8 mouse cellular contexts compared by ENCODE assay signal in the genomic region with DNA sequence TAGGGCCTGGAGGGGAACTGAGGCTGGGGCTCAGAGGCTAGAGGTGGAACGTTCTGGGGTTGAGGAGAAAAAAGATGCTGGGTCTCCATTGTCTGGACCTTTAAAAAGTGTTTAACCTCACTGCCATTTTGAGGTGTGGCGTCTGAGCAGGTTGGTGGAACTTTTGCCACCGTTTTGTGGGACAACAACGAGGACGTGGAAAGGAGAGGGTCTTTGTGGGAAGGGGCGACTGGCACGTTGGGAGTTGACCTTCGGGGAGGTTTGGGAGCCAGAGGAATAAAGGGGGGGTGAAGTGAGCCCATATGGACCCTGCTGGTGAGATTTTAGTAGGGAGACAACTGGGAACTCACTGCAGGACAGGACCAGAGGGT. TPM values are rescaled to one million over a fixed set of nuclear protein-coding genes. Genes with fewer than 3 reads are reported as not detected.
DNase-seq lines count a peak whose midpoint lies in the region; ATAC-seq and TF ChIP-seq lines count a peak whose summit lies in the region.

No protein-coding gene starts in this region.

- H3K36me3 ChIP-seq in spleen, adult 2 months (ENCODE audit: control insufficient read depth, insufficient read depth, low read length): peaks cover 56% of the 10 kb centered on the region
- peaks cover 64% of the 10 kb centered on the region for H3K36me3 ChIP-seq in liver, embryonic 11.5 days (ENCODE audit: control insufficient read depth, insufficient read depth, low read length)
- peaks cover 32% of the 10 kb centered on the region for H3K36me3 ChIP-seq in stomach, postnatal 0 days (ENCODE audit: control insufficient read depth, insufficient read depth, low read length)

- peak overlapping the region; percentile 86 for H3K4me2 ChIP-seq in liver, embryonic 11.5 days
- peak overlapping the region; percentile 93 for H3K4me2 ChIP-seq in stomach, postnatal 0 days (replicated peaks; ENCODE audit: low read depth)

- no peak for TF ChIP-seq EP300 in stomach, postnatal 0 days (optimal IDR thresholded peaks at IDR 0.05)

- no peak for ATAC-seq in liver, embryonic 11.5 days (replicated peaks; ENCODE audit: low FRiP score)
- no peak for ATAC-seq in stomach, postnatal 0 days (ENCODE audit: low FRiP score, low TSS enrichment)

- no peak for DNase-seq in cerebellum, adult 2 months
- no peak for DNase-seq in cerebellum, postnatal 36 days
- no peak for DNase-seq in spleen, adult 2 months (ENCODE audit: low read depth in 1 of 2, low spot score in 2 of 2)
- DNase-seq in spleen, postnatal 14 days (ENCODE audit: low spot score in 2 of 2): no peak
- DNase-seq in liver, embryonic 11.5 days (ENCODE audit: low spot score): no peak
- no peak for DNase-seq in stomach, postnatal 0 days (ENCODE audit: low spot score)
- DNase-seq in urinary bladder, adult 2 months (ENCODE audit: low spot score): no peak
- DNase-seq in spleen, postnatal 36 days (ENCODE audit: low spot score in 2 of 2): no peak

- H3K9ac ChIP-seq in liver, embryonic 11.5 days (ENCODE audit: low read depth, low read length): peak overlapping the region; percentile 97
- H3K9ac ChIP-seq in stomach, postnatal 0 days (ENCODE audit: low read length): peak overlapping the region; percentile 86

- no peak for TF ChIP-seq CTCF in cerebellum, adult 2 months (IDR thresholded peaks at IDR 0.05; ENCODE audit: borderline replicate concordance, insufficient read depth, low read depth, low read length)
- no peak for TF ChIP-seq CTCF in spleen, adult 2 months (IDR thresholded peaks at IDR 0.05; ENCODE audit: extremely low read depth, insufficient read depth, insufficient read length, insufficient replicate concordance)
- TF ChIP-seq CTCF in stomach, postnatal 0 days (IDR thresholded peaks at IDR 0.05; ENCODE audit: low read depth): no peak

- 0% methylated on average over 8 of the region's 8 CpGs for WGBS in cerebellum, adult 2 months
- 0% methylated on average over 8 of the region's 8 CpGs for WGBS in spleen, adult 2 months
- WGBS in liver, embryonic 11.5 days: under 1% methylated on average over 8 of the region's 8 CpGs
- WGBS in stomach, postnatal 0 days: 0% methylated on average over 8 of the region's 8 CpGs

- H3K27me3 ChIP-seq in cerebellum, adult 2 months (ENCODE audit: control insufficient read depth, insufficient read depth, low read length): no peaks in the 10 kb centered on the region
- H3K27me3 ChIP-seq in spleen, adult 2 months (ENCODE audit: control insufficient read depth, insufficient read depth, low read length): no peaks in the 10 kb centered on the region
- no peaks in the 10 kb centered on the region for H3K27me3 ChIP-seq in liver, embryonic 11.5 days (replicated peaks; ENCODE audit: control insufficient read depth, insufficient read depth, low read length)
- H3K27me3 ChIP-seq in stomach, postnatal 0 days (ENCODE audit: control insufficient read depth, insufficient read depth, low read length): no peaks in the 10 kb centered on the region

- peak overlapping the region; percentile 83 for H3K4me3 ChIP-seq in cerebellum, adult 2 months (replicated peaks; ENCODE audit: insufficient read depth, low read depth, low read length)
- H3K4me3 ChIP-seq in spleen, adult 2 months (ENCODE audit: extremely low read depth, insufficient read depth, insufficient read length): peak overlapping the region; percentile 76
- peak overlapping the region; percentile 82 for H3K4me3 ChIP-seq in liver, embryonic 11.5 days (ENCODE audit: low read depth, low read length)
- H3K4me3 ChIP-seq in stomach, postnatal 0 days (ENCODE audit: low read depth, low read length): peak overlapping the region; percentile 82

- H3K4me1 ChIP-seq in cerebellum, adult 2 months (ENCODE audit: control insufficient read depth, insufficient read depth, low read length): 0 out of 2 replicates have a peak, but pooled peaks cover 2% of the 10 kb centered on the region
- H3K4me1 ChIP-seq in spleen, adult 2 months (ENCODE audit: control insufficient read depth, insufficient read depth, insufficient read length): peaks cover 2% of the 10 kb centered on the region; the same call in 1 of the 2 replicates
- H3K4me1 ChIP-seq in liver, embryonic 11.5 days (replicated peaks; ENCODE audit: control insufficient read depth, insufficient read depth, low read length): peaks cover 3% of the 10 kb centered on the region
- H3K4me1 ChIP-seq in stomach, postnatal 0 days (replicated peaks; ENCODE audit: control insufficient read depth, insufficient read depth): 0 out of 2 replicates have a peak, but pooled peaks cover 3% of the 10 kb centered on the region

- H3K27ac ChIP-seq in cerebellum, adult 2 months (ENCODE audit: insufficient read depth, low read length): peak overlapping the region; percentile 40; the same call in 1 of the 2 replicates
- H3K27ac ChIP-seq in spleen, adult 2 months (ENCODE audit: insufficient read depth, low read length): peak overlapping the region; percentile 68
- peak overlapping the region; percentile 58 for H3K27ac ChIP-seq in liver, embryonic 11.5 days (ENCODE audit: low read depth, low read length)
- H3K27ac ChIP-seq in stomach, postnatal 0 days (replicated peaks): peak overlapping the region; percentile 79

- TF ChIP-seq POLR2A in cerebellum, adult 2 months (IDR thresholded peaks at IDR 0.05; ENCODE audit: borderline replicate concordance, insufficient read depth, low read length): no peak; the same call in 1 of the 2 replicates
- no peak for TF ChIP-seq POLR2A in spleen, adult 2 months (IDR thresholded peaks at IDR 0.05; ENCODE audit: low read depth, low read length)

- no peaks in the 10 kb centered on the region for H3K9me3 ChIP-seq in liver, embryonic 11.5 days (ENCODE audit: control insufficient read depth, low read length)
- H3K9me3 ChIP-seq in stomach, postnatal 0 days (ENCODE audit: control insufficient read depth, low read length): no peaks in the 10 kb centered on the region

RNA-seq across cellular contexts. Expression of gene Eef1g, which starts 0.5 kb away (rescaled TPM):
- polyA plus RNA-seq in cerebellum, adult 2 months (2012; rRNA removed): 263 and 281 TPM in 2 replicates
- polyA plus RNA-seq in spleen, adult 2 months (2012; rRNA removed): 206 and 242 TPM in 2 replicates
- 598 and 618 TPM in 2 replicates for polyA plus RNA-seq in liver, embryonic 11.5 days (2014; fragmentation: Nextera tagmentation; extraction: Ambion mirVana)
- polyA plus RNA-seq in stomach, postnatal 0 days (2015; fragmentation: Nextera tagmentation; extraction: Ambion mirVana): 240 and 247 TPM in 2 replicates
- polyA plus RNA-seq in urinary bladder, adult 2 months (2012; rRNA removed): 398 and 489 TPM in 2 replicates

RNA-seq across cellular contexts. Expression of gene Tut1, which starts 13.7 kb away (rescaled TPM):
- 20.5 and 20.8 TPM in 2 replicates for polyA plus RNA-seq in cerebellum, adult 2 months (2012; rRNA removed)
- polyA plus RNA-seq in spleen, adult 2 months (2012; rRNA removed): 18.3 and 22.3 TPM in 2 replicates
- 42.4 and 43.2 TPM in 2 replicates for polyA plus RNA-seq in liver, embryonic 11.5 days (2014; fragmentation: Nextera tagmentation; extraction: Ambion mirVana)
- polyA plus RNA-seq in stomach, postnatal 0 days (2015; fragmentation: Nextera tagmentation; extraction: Ambion mirVana): 14.9 and 15.8 TPM in 2 replicates
- polyA plus RNA-seq in urinary bladder, adult 2 months (2012; rRNA removed): 21.8 and 24.1 TPM in 2 replicates

RNA-seq across cellular contexts. Expression of gene Ahnak, which starts 21.7 kb away (rescaled TPM):
- polyA plus RNA-seq in cerebellum, adult 2 months (2012; rRNA removed): 5.3 and 5.8 TPM in 2 replicates
- 6.9 and 8.0 TPM in 2 replicates for polyA plus RNA-seq in spleen, adult 2 months (2012; rRNA removed)
- polyA plus RNA-seq in liver, embryonic 11.5 days (2014; fragmentation: Nextera tagmentation; extraction: Ambion mirVana): 2.6 and 3.7 TPM in 2 replicates
- polyA plus RNA-seq in stomach, postnatal 0 days (2015; fragmentation: Nextera tagmentation; extraction: Ambion mirVana): 86.6 and 103 TPM in 2 replicates
- polyA plus RNA-seq in urinary bladder, adult 2 months (2012; rRNA removed): 126 and 168 TPM in 2 replicates

RNA-seq across cellular contexts. Expression of gene Mta2, which starts 25.7 kb away (rescaled TPM):
- 30.9 and 33.9 TPM in 2 replicates for polyA plus RNA-seq in cerebellum, adult 2 months (2012; rRNA removed)
- 35.0 and 37.7 TPM in 2 replicates for polyA plus RNA-seq in spleen, adult 2 months (2012; rRNA removed)
- 75.6 and 81.1 TPM in 2 replicates for polyA plus RNA-seq in liver, embryonic 11.5 days (2014; fragmentation: Nextera tagmentation; extraction: Ambion mirVana)
- polyA plus RNA-seq in stomach, postnatal 0 days (2015; fragmentation: Nextera tagmentation; extraction: Ambion mirVana): 68.0 and 69.3 TPM in 2 replicates
- polyA plus RNA-seq in urinary bladder, adult 2 months (2012; rRNA removed): 29.9 and 47.6 TPM in 2 replicates

RNA-seq across cellular contexts. Expression of gene Eml3, which starts 38.0 kb away (rescaled TPM):
- polyA plus RNA-seq in cerebellum, adult 2 months (2012; rRNA removed): 40.2 and 45.0 TPM in 2 replicates
- polyA plus RNA-seq in spleen, adult 2 months (2012; rRNA removed): 72.3 and 77.7 TPM in 2 replicates
- 22.6 and 26.1 TPM in 2 replicates for polyA plus RNA-seq in liver, embryonic 11.5 days (2014; fragmentation: Nextera tagmentation; extraction: Ambion mirVana)
- polyA plus RNA-seq in stomach, postnatal 0 days (2015; fragmentation: Nextera tagmentation; extraction: Ambion mirVana): 24.6 and 26.6 TPM in 2 replicates
- 40.5 and 45.3 TPM in 2 replicates for polyA plus RNA-seq in urinary bladder, adult 2 months (2012; rRNA removed)
